Mouse (Mus musculus): ENCODE results near the gene Poldip3. TPM values are rescaled to one million over a fixed set of nuclear protein-coding genes. Genes with fewer than 3 reads are reported as not detected.
"Not testable (repeated sequence)": the region's sequence is repeated elsewhere in the genome, so short reads cannot be mapped to it uniquely, and the experiment has no call there.

Poldip3 gene
- polyA plus RNA-seq, 1 experiment from 2014 or later = 89.4 TPM

GRCm38 (mm10) chr15:83148801-83149195 lies 386 bp downstream of the Poldip3 start:
- Histone ChIP-seq H3K4me1 (ENCODE audit: control insufficient read depth, insufficient read depth, low read length) (peaks cover 5% of the 10 kb centered on the region), H3K9me3 (replicated peaks; ENCODE audit: control insufficient read depth, low read length) (no peaks in the 10 kb centered on the region)
- 1% methylated on average over 41 of the region's 41 CpGs for WGBS (ENCODE audit: insufficient replicate concordance)

GRCm38 (mm10) chr15:83148395-83148794 lies 789 bp downstream of the Poldip3 start:
- H3K9me3 ChIP-seq (replicated peaks; ENCODE audit: control insufficient read depth, low read length) = no peaks in the 10 kb centered on the region
- H3K27ac ChIP-seq (ENCODE audit: low read depth, low read length) = peak overlapping the region; percentile 97
- 3% methylated on average over 21 of the region's 21 CpGs for WGBS (ENCODE audit: insufficient replicate concordance)
- peak overlapping the region; percentile 97 for H3K9ac ChIP-seq (ENCODE audit: low read depth, low read length)
- H3K36me3 ChIP-seq (ENCODE audit: control insufficient read depth, insufficient read depth, low read length) = peaks cover 15% of the 10 kb centered on the region
- peak overlapping the region; percentile 96 for H3K4me3 ChIP-seq (ENCODE audit: low read depth, low read length)
- no peaks in the 10 kb centered on the region for H3K27me3 ChIP-seq (ENCODE audit: control insufficient read depth, insufficient read depth, low read length)
- H3K4me1 ChIP-seq (ENCODE audit: control insufficient read depth, insufficient read depth, low read length) = peaks cover 7% of the 10 kb centered on the region
- ATAC-seq (replicated peaks; ENCODE audit: insufficient number of reproducible peaks, low FRiP score, low TSS enrichment) = no peak
- peak overlapping the region; percentile 94 for H3K4me2 ChIP-seq

More at GRCm38 (mm10) chr15:83148801-83149195, 386 bp downstream of the Poldip3 start:
- H3K4me2 ChIP-seq = peak overlapping the region; percentile 94
- peak overlapping the region; percentile 96 for H3K4me3 ChIP-seq (ENCODE audit: low read depth, low read length)
- H3K27ac ChIP-seq (ENCODE audit: low read depth, low read length) = peak overlapping the region; percentile 97
- no peaks in the 10 kb centered on the region for H3K27me3 ChIP-seq (ENCODE audit: control insufficient read depth, insufficient read depth, low read length)
- peaks cover 15% of the 10 kb centered on the region for H3K36me3 ChIP-seq (ENCODE audit: control insufficient read depth, insufficient read depth, low read length)
- ATAC-seq (replicated peaks; ENCODE audit: insufficient number of reproducible peaks, low FRiP score, low TSS enrichment) = peak; percentile 81
- H3K9ac ChIP-seq (ENCODE audit: low read depth, low read length) = peak overlapping the region; percentile 97

GRCm38 (mm10) chr15:83145541-83145940 lies 3.6 kb downstream of the Poldip3 start:
- Histone ChIP-seq H3K4me1 (ENCODE audit: control insufficient read depth, insufficient read depth, low read length) (peaks cover 17% of the 10 kb centered on the region), H3K4me2 (no peak overlapping the region), H3K9me3 (replicated peaks; ENCODE audit: control insufficient read depth, low read length) (no peaks in the 10 kb centered on the region), H3K9ac (ENCODE audit: low read depth, low read length) (no peak overlapping the region), H3K27me3 (ENCODE audit: control insufficient read depth, insufficient read depth, low read length) (no peaks in the 10 kb centered on the region), H3K27ac (ENCODE audit: low read depth, low read length) (no peak overlapping the region), H3K4me3 (ENCODE audit: low read depth, low read length) (no peak overlapping the region), H3K36me3 (ENCODE audit: control insufficient read depth, insufficient read depth, low read length) (peaks cover 15% of the 10 kb centered on the region)
- WGBS (ENCODE audit: insufficient replicate concordance) = 90% methylated on average over 6 of the region's 6 CpGs
- no peak for ATAC-seq (replicated peaks; ENCODE audit: insufficient number of reproducible peaks, low FRiP score, low TSS enrichment)

- no peaks in the 10 kb centered on the region for H3K9me3 ChIP-seq (replicated peaks; ENCODE audit: control insufficient read depth, low read length)
- 65% methylated on average over 5 of the region's 5 CpGs for WGBS (ENCODE audit: insufficient replicate concordance)
- ATAC-seq (replicated peaks; ENCODE audit: insufficient number of reproducible peaks, low FRiP score, low TSS enrichment) = no peak
- H3K27ac ChIP-seq (ENCODE audit: low read depth, low read length) = no peak overlapping the region
- peaks cover 15% of the 10 kb centered on the region for H3K36me3 ChIP-seq (ENCODE audit: control insufficient read depth, insufficient read depth, low read length)
- no peak overlapping the region for H3K9ac ChIP-seq (ENCODE audit: low read depth, low read length)
- H3K4me2 ChIP-seq = no peak overlapping the region
- no peak overlapping the region for H3K4me3 ChIP-seq (ENCODE audit: low read depth, low read length)
- H3K4me1 ChIP-seq (ENCODE audit: control insufficient read depth, insufficient read depth, low read length) = peaks cover 13% of the 10 kb centered on the region
- no peaks in the 10 kb centered on the region for H3K27me3 ChIP-seq (ENCODE audit: control insufficient read depth, insufficient read depth, low read length)
Observed at GRCm38 (mm10) chr15:83142861-83143260, 6.3 kb downstream of the Poldip3 start.

GRCm38 (mm10) chr15:83135654-83136053 lies 13.5 kb downstream of the Poldip3 start:
- Histone ChIP-seq H3K4me3 (ENCODE audit: low read depth, low read length) (no peak overlapping the region), H3K27ac (ENCODE audit: low read depth, low read length) (no peak overlapping the region), H3K4me1 (ENCODE audit: control insufficient read depth, insufficient read depth, low read length) (no peaks in the 10 kb centered on the region), H3K9ac (ENCODE audit: low read depth, low read length) (no peak overlapping the region), H3K9me3 (replicated peaks; ENCODE audit: control insufficient read depth, low read length) (no peaks in the 10 kb centered on the region), H3K36me3 (ENCODE audit: control insufficient read depth, insufficient read depth, low read length) (peaks cover 34% of the 10 kb centered on the region), H3K4me2 (no peak overlapping the region), H3K27me3 (ENCODE audit: control insufficient read depth, insufficient read depth, low read length) (no peaks in the 10 kb centered on the region)
- 72% methylated on average over 2 of the region's 2 CpGs for WGBS (ENCODE audit: insufficient replicate concordance)
- no peak for ATAC-seq (replicated peaks; ENCODE audit: insufficient number of reproducible peaks, low FRiP score, low TSS enrichment)

- Histone ChIP-seq H3K27ac (ENCODE audit: low read depth, low read length) (no peak overlapping the region), H3K4me2 (no peak overlapping the region), H3K36me3 (ENCODE audit: control insufficient read depth, insufficient read depth, low read length) (peaks cover 38% of the 10 kb centered on the region), H3K4me1 (ENCODE audit: control insufficient read depth, insufficient read depth, low read length) (no peaks in the 10 kb centered on the region), H3K9ac (ENCODE audit: low read depth, low read length) (no peak overlapping the region), H3K9me3 (replicated peaks; ENCODE audit: control insufficient read depth, low read length) (no peaks in the 10 kb centered on the region), H3K27me3 (ENCODE audit: control insufficient read depth, insufficient read depth, low read length) (no peaks in the 10 kb centered on the region), H3K4me3 (ENCODE audit: low read depth, low read length) (no peak overlapping the region)
- WGBS (ENCODE audit: insufficient replicate concordance) = 90% methylated on average over 6 of the region's 6 CpGs
- ATAC-seq (replicated peaks; ENCODE audit: insufficient number of reproducible peaks, low FRiP score, low TSS enrichment) = no peak
Observed at GRCm38 (mm10) chr15:83134671-83135070, 14.5 kb downstream of the Poldip3 start.

GRCm38 (mm10) chr15:83129530-83130231 lies 19.5 kb downstream of the Poldip3 start:
- Histone ChIP-seq H3K9me3 (replicated peaks; ENCODE audit: control insufficient read depth, low read length) (no peaks in the 10 kb centered on the region), H3K36me3 (ENCODE audit: control insufficient read depth, insufficient read depth, low read length) (peaks cover 50% of the 10 kb centered on the region), H3K4me3 (ENCODE audit: low read depth, low read length) (no peak overlapping the region), H3K4me2 (no peak overlapping the region), H3K4me1 (ENCODE audit: control insufficient read depth, insufficient read depth, low read length) (no peaks in the 10 kb centered on the region), H3K27ac (ENCODE audit: low read depth, low read length) (no peak overlapping the region), H3K27me3 (ENCODE audit: control insufficient read depth, insufficient read depth, low read length) (no peaks in the 10 kb centered on the region), H3K9ac (ENCODE audit: low read depth, low read length) (no peak overlapping the region)
- ATAC-seq (replicated peaks; ENCODE audit: insufficient number of reproducible peaks, low FRiP score, low TSS enrichment) = no peak
- 89% methylated on average over 7 of the region's 7 CpGs for WGBS (ENCODE audit: insufficient replicate concordance)

GRCm38 (mm10) chr15:83127037-83127436 lies 22.1 kb downstream of the Poldip3 start:
- ATAC-seq (replicated peaks; ENCODE audit: insufficient number of reproducible peaks, low FRiP score, low TSS enrichment); H3K27ac ChIP-seq (ENCODE audit: low read depth, low read length); H3K4me1 ChIP-seq (ENCODE audit: control insufficient read depth, insufficient read depth, low read length); H3K27me3 ChIP-seq (ENCODE audit: control insufficient read depth, insufficient read depth, low read length); H3K9ac ChIP-seq (ENCODE audit: low read depth, low read length); H3K4me3 ChIP-seq (ENCODE audit: low read depth, low read length); H3K9me3 ChIP-seq (replicated peaks; ENCODE audit: control insufficient read depth, low read length); H3K4me2 ChIP-seq: not testable (repeated sequence)
- H3K36me3 ChIP-seq (ENCODE audit: control insufficient read depth, insufficient read depth, low read length) = peaks cover 39% of the 10 kb centered on the region
- WGBS (ENCODE audit: insufficient replicate concordance) = 88% methylated on average over 3 of the region's 3 CpGs

GRCm38 (mm10) chr15:83126582-83126981 lies 22.6 kb downstream of the Poldip3 start:
- no peak overlapping the region for H3K27ac ChIP-seq (ENCODE audit: low read depth, low read length)
- H3K27me3 ChIP-seq (ENCODE audit: control insufficient read depth, insufficient read depth, low read length) = no peaks in the 10 kb centered on the region
- H3K36me3 ChIP-seq (ENCODE audit: control insufficient read depth, insufficient read depth, low read length) = peaks cover 36% of the 10 kb centered on the region
- no peaks in the 10 kb centered on the region for H3K9me3 ChIP-seq (replicated peaks; ENCODE audit: control insufficient read depth, low read length)
- WGBS (ENCODE audit: insufficient replicate concordance) = 91% methylated on average over 9 of the region's 9 CpGs
- H3K4me3 ChIP-seq (ENCODE audit: low read depth, low read length) = no peak overlapping the region
- H3K4me2 ChIP-seq = no peak overlapping the region
- no peak overlapping the region for H3K9ac ChIP-seq (ENCODE audit: low read depth, low read length)
- no peak for ATAC-seq (replicated peaks; ENCODE audit: insufficient number of reproducible peaks, low FRiP score, low TSS enrichment)
- peaks cover 2% of the 10 kb centered on the region for H3K4me1 ChIP-seq (ENCODE audit: control insufficient read depth, insufficient read depth, low read length)

Data from heart, embryonic 11.5 days (tissue).